Mouse (Mus musculus): ENCODE measurements around the gene Lemd1. TPM values are rescaled to one million over a fixed set of nuclear protein-coding genes. Genes with fewer than 3 reads are reported as not detected.

Gene Lemd1
- total RNA-seq, 2 experiments from 2014 or later: not detected

GRCm38 (mm10) chr1:132304618-132305214, 113.5 kb downstream of the Lemd1 start:
- DNase-seq: no peak
- intact Hi-C loops (cut with DNase I; ENCODE audit: low total_unique reads): loop anchor here (5.0 to 10.0 kb wide), 2 partner anchors 140 to 182 kb away; no protein-coding TSS in a partner anchor

GRCm38 (mm10) chr1:132306160-132306559, 114.9 kb downstream of the Lemd1 start:
- intact Hi-C loops (cut with DNase I; ENCODE audit: low total_unique reads): loop anchor here (10.0 kb wide), 1 partner anchor 141 kb away; no protein-coding TSS in a partner anchor
- DNase-seq: peak; percentile 35

- no peak for DNase-seq
- intact Hi-C loops (cut with DNase I; ENCODE audit: low total_unique reads): loop anchor here (10.0 kb wide), 1 partner anchor 142 kb away; no protein-coding TSS in a partner anchor
These were observed 115.6 kb downstream of the Lemd1 start for GRCm38 (mm10) chr1:132306808-132307207.

GRCm38 (mm10) chr1:132307962-132308361, 116.7 kb downstream of the Lemd1 start:
- intact Hi-C loops (cut with DNase I; ENCODE audit: low total_unique reads): loop anchor here (10.0 kb wide), 1 partner anchor 143 kb away; no protein-coding TSS in a partner anchor
- DNase-seq: no peak

GRCm38 (mm10) chr1:132308674-132309073, 117.4 kb downstream of the Lemd1 start:
- DNase-seq: no peak
- intact Hi-C loops (cut with DNase I; ENCODE audit: low total_unique reads): loop anchor here (10.0 kb wide), 1 partner anchor 144 kb away; no protein-coding TSS in a partner anchor

Small RNAs within 50 kb of the gene (microRNA-seq; reads per million reads assigned to microRNA genes)
- gene Mir135b: 1.9 to 6.5 reads per million in 2 experiments

Other genes starting within 250 kb of the Lemd1 start
- 1 to 10 TPM; 1.0 to 1.1 TPM for gene Slc45a3, start 228.5 kb upstream of the Lemd1 start, total RNA-seq (2021)
- gene Elk4, start 183.8 kb upstream of the Lemd1 start, total RNA-seq (2021): 10 to 100 TPM; 65.1 to 65.8 TPM
- 1 to 10 TPM; 2.0 to 2.2 TPM for gene Mfsd4a, start 123.4 kb upstream of the Lemd1 start, total RNA-seq (2021)
- 1 to 10 TPM in 1 of 2 experiments, under 1 TPM in 1; 0.92 to 1.6 TPM for gene Cdk18, start 51.7 kb upstream of the Lemd1 start, total RNA-seq (2021)
- gene AC124108.1, start within 50 bp of the Lemd1 start, total RNA-seq (2021): not detected
- not detected for gene Gm10188, start 38.3 kb downstream of the Lemd1 start, total RNA-seq (2021)
- gene Klhdc8a, start 107.2 kb downstream of the Lemd1 start, total RNA-seq (2021): under 1 TPM; 0.39 to 0.42 TPM
- gene Nuak2, start 124.7 kb downstream of the Lemd1 start, total RNA-seq (2021): 1 to 10 TPM; 1.1 to 1.5 TPM
- gene Tmcc2, start 199.8 kb downstream of the Lemd1 start, total RNA-seq (2021): 10 to 100 TPM; 19.4 to 22.9 TPM
- 10 to 100 TPM; 12.2 to 13.8 TPM for gene Dstyk, start 226.1 kb downstream of the Lemd1 start, total RNA-seq (2021)

Measured in gastrocnemius, postnatal 14 days (tissue).